Mouse (Mus musculus) layer of hippocampus, adult 18-20 months (tissue): Measurements from ENCODE around the gene Gtsf1. TPM values are rescaled to one million over a fixed set of nuclear protein-coding genes. Genes with fewer than 3 reads are reported as not detected.

ENCODE experiments used
- DNase-seq, 2 experiments: peaks; one replicate each; pipeline ENCODE4 v3.0.0; 2022; ENCODE audit warnings: low spot score in 2 of 2
- total RNA-seq, 2 experiments: library from RNA; stranded (reverse); gene quantifications; 2 replicates each; pipeline ENCODE4 v1.2.3; 2021

Gene Gtsf1
- total RNA-seq, 2 experiments from 2014 or later: not detected

DNA sequence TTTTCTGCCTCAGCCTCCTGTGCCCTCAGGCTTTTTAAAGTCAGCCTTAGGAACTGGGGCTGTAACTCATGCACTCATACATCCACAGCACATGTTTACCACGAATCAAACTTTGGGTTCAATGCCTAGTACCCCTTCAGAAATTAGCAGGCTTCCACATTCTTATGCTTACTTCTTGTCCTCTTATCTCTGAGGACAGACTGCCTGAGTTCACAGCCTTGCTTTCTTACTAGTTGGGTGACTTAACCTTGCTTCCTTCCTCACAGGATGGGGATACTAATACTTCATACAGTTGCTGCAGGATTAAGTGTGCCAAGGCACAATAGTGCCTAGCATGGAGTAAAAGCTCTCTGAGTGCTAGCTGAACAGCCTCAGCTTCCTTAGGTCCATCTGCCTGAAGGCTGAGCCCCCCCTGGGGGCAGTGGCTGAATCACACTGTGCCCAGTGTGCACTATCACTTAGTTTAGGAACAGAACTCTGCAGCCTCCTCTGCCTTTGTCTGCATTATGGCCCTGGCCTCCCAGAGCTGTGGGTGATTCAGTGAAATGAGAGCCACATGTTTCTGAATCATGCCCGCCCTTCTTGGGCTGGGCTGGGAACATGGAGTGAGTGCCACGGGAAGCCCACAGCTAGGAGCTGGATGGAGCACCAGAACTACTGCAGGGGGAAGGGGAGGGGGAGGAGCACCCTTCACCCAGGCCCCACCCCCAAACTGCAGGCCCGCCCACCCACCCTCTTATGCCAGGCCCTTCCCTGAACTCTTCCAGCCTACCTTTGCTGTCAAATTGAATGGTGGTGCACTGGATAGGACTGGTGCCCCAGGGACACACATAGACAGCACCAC, 71.8 kb downstream of the Gtsf1 start:
- no peak for DNase-seq

DNA sequence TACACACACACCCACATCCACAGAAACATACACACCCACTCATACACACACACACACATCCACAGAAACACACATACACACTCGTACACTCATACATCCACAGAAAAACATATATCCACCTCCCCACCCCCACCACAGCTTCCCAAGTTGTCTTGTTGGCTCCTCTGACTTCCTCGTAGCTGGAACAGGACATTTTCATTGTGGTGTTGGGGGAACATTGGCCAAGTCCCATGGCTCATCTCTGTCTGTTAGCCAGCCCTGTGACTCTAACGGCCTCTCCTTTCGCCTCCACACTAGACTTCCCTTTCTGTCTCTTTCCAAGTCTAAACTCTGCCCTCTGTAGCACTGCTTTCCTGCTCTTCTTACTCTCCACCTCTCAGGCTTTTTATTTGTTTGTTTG, 72.5 kb downstream of the Gtsf1 start:
- no peak for DNase-seq

DNA sequence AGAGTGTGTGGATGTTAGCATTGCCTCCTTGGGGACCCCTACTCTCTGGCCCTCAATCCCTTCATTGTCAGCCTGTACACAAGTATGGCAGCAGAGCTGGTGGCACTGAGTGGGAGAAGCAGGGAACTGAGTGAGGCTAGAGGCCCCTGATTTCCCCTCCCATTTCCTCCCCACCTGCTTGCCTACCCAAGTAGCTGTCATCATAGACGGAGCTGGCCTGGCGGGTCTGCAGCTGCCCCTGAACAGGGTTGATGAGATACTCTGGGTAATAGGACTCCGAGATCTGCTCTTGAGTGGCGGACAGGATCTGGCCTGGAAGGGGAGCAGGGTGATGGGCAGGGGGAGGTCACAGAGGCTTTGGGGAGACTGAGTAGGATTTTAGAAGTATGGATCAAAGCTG, 74.1 kb downstream of the Gtsf1 start:
- DNase-seq: no peak

DNA sequence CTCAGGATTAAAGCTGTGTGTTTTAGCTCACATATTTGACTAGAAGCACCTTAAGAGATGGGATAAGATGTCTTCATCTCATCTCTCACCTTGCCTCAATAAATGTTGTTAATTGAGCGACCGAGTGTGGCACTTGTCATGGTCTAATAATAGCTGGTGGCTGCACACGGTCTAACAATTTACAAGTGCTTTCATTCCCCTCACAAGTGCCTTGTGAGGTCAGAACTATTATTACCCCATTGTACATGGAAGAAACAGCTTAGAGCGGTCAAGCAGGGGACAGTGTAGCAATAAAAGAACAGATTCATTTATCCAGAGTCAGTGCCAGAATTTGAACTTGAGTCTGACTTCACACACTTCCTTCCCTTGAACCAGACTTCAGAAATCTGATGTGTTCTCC, 74.8 kb downstream of the Gtsf1 start:
- DNase-seq: no peak

DNA sequence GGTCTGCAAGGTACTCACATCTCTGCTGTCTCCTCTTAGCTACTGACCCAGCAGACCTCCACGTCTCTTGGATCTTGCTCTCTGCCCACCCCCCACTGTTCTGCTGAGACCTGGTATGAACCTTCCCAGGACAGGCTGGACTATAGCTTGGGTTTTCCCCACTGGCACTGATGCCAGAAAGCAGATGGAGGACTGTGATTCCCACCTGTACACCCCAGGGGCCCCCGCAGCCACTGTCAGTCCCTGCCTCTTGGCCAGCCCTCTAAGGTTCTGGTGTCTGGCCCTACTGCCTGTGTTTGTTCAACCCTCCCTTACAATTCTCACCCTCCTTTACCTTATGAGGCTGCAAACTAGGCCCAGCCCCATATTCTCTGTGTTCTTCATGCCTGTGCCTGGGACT, 75.6 kb downstream of the Gtsf1 start:
- DNase-seq: no peak

DNA sequence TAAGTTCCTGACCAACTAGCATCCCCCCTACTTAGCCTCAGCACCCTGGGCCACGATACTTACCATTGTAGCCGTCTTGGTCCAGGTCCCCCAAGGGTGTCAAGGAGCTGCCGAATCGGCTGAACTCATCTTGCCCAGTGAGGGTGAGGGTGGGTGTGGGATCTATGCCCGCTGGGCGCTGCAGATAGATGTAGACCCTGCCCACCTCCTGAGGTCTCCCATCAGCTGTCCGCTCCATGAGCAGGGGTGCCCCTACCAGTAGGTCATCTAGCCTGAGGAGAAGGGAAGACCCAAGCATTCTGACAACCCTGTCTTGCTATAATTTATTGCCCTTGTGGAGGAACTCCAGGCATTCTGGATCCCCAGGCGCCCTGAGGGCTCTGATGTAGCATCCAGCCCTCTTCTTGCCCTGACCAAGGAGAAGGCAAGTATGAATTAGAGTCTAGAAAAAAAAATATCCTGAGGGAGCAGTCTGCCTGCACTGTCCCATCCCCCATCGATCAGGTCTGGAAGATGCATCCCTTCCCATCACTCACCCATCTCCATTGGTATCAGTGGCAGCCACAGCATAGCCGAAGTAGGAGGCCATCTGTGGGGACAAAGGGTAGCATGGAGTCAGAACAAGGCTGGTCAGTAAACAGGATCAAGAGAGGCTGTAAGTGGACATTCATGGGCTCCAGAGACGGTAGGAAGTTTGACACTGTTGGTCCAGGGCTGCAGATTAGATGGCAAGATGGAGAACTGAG, 76.6 kb downstream of the Gtsf1 start:
- no peak for DNase-seq

DNA sequence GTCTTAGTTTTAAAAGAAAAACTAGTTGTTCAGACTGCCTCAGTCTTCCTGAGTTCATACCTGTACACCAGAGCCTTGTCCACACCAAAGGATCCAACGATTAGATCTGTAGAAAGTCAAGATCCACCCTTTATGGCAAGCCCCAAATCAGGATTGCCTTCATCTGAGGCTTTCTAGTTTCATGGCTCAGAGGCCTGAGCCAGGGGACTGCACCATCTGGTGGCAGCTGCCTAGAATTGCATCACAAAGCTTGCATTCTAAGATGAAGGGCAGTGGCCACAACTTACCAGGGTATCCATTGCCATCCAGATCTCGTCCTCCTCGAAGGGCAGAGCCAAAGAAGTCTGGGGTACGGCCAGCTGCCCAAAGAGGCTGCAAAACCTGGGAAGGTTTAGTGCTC, 77.4 kb downstream of the Gtsf1 start:
- peak in 1 of 2 experiments; percentile 54 for DNase-seq

Other genes starting within 250 kb of the Gtsf1 start
- 100 to 1,000 TPM; 174 to 190 TPM for gene Cbx5, start 190.7 kb downstream of the Gtsf1 start, total RNA-seq
- 100 to 1,000 TPM; 239 to 256 TPM for gene Hnrnpa1, start 190.0 kb downstream of the Gtsf1 start, total RNA-seq
- gene Nfe2, start 172.1 kb downstream of the Gtsf1 start, total RNA-seq: not detected
- gene Copz1, start 157.8 kb downstream of the Gtsf1 start, total RNA-seq: 100 to 1,000 TPM in 1 of 2 experiments, 10 to 100 TPM in 1; 97.0 to 100 TPM
- under 1 TPM; 0.54 to 0.63 TPM for gene Gpr84, start 119.9 kb downstream of the Gtsf1 start, total RNA-seq
- 10 to 100 TPM; 43.7 to 49.8 TPM for gene Zfp385a, start 90.4 kb downstream of the Gtsf1 start, total RNA-seq
- 1 to 10 TPM; 1.1 to 1.2 TPM for gene Itga5, start 63.7 kb downstream of the Gtsf1 start, total RNA-seq
- not detected for gene Gtsf2, start 18.0 kb upstream of the Gtsf1 start, total RNA-seq
- 1 to 10 TPM; 7.4 to 8.8 TPM for gene Nckap1l, start 23.3 kb upstream of the Gtsf1 start, total RNA-seq
- gene Pde1b, start 72.6 kb upstream of the Gtsf1 start, total RNA-seq: 100 to 1,000 TPM; 111 to 112 TPM
- 100 to 1,000 TPM; 113 to 123 TPM for gene Ppp1r1a, start 107.5 kb upstream of the Gtsf1 start, total RNA-seq
- gene Glycam1, start 134.6 kb upstream of the Gtsf1 start, total RNA-seq: under 1 TPM; 0.58 to 0.74 TPM